8 mouse cellular contexts compared by ENCODE assay signal in the genomic region with DNA sequence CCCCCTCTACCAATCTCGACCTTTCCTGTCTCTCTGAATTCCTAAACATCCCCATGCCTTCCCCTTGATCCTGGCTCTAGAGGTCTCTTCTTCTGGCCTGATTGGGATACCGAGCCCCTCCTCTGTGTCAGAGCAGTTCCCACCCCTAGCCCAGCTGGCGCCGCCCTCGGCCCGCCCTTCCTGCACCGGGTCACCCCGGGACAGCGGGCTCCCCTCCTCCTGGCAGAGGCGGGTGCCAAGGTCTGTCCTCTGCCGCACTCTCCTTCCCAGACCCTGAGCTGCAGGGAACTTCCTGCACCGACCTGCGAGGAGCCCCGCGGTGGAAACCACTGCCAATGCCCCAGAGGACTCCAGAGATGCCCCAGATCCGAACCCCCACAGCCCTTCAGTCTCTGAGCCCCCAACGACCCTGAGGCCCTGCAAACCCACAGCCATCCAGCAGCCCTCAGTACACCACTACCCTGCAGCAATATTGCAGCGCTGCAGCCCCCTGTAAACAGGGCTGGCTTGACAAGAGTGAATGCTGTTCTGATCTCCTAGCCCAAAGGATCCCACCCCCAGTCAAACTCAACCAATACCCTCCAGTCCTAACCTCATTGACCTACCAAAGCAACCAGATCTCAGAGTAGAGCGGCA. TPM values are rescaled to one million over a fixed set of nuclear protein-coding genes. Genes with fewer than 3 reads are reported as not detected.
DNase-seq lines count a peak whose midpoint lies in the region; ATAC-seq and TF ChIP-seq lines count a peak whose summit lies in the region.

No protein-coding gene starts in this region.

- no peak for TF ChIP-seq CTCF in ES-Bruce4 (IDR thresholded peaks at IDR 0.05; ENCODE audit: low read depth, low read length)

- 7% methylated on average over 19 of the region's 19 CpGs for WGBS in forebrain, embryonic 16.5 days

- H3K9ac ChIP-seq in ES-Bruce4 (ENCODE audit: low read depth, poor library complexity, severe bottlenecking): no peak overlapping the region
- H3K9ac ChIP-seq in forebrain, embryonic 16.5 days (replicated peaks; ENCODE audit: low read depth, low read length): no peak overlapping the region

- no peaks in the 10 kb centered on the region for H3K4me1 ChIP-seq in ES-Bruce4 (ENCODE audit: control insufficient read depth, insufficient read depth, low read length)
- peaks cover 3% of the 10 kb centered on the region; the same call in 1 of the 2 replicates for H3K4me1 ChIP-seq in brown adipose tissue, adult 24 weeks (ENCODE audit: control insufficient read depth, insufficient read depth, insufficient read length, low read length)
- no peaks in the 10 kb centered on the region for H3K4me1 ChIP-seq in forebrain, embryonic 16.5 days (replicated peaks; ENCODE audit: control insufficient read depth, insufficient read depth, low read length)

- no peaks in the 10 kb centered on the region for H3K27me3 ChIP-seq in ES-Bruce4 (ENCODE audit: control insufficient read depth, insufficient read depth, low read length, poor library complexity, severe bottlenecking)
- H3K27me3 ChIP-seq in forebrain, embryonic 16.5 days (replicated peaks; ENCODE audit: control insufficient read depth, insufficient read depth, low read length): no peaks in the 10 kb centered on the region

- TF ChIP-seq POLR2A in ES-Bruce4 (IDR thresholded peaks at IDR 0.05; ENCODE audit: insufficient read depth, low read length): no peak

- no peaks in the 10 kb centered on the region for H3K36me3 ChIP-seq in ES-Bruce4 (ENCODE audit: control insufficient read depth, insufficient read depth, low read length, poor library complexity, severe bottlenecking)
- H3K36me3 ChIP-seq in forebrain, embryonic 16.5 days (ENCODE audit: control insufficient read depth, insufficient read depth): no peaks in the 10 kb centered on the region

- H3K27ac ChIP-seq in ES-Bruce4 (ENCODE audit: insufficient read depth, low read length): no peak overlapping the region
- H3K27ac ChIP-seq in brown adipose tissue, adult 24 weeks (replicated peaks; ENCODE audit: low read depth, low read length): no peak overlapping the region
- no peak overlapping the region for H3K27ac ChIP-seq in forebrain, embryonic 16.5 days (ENCODE audit: low read length)

- H3K4me2 ChIP-seq in forebrain, embryonic 16.5 days (ENCODE audit: low read length): no peak overlapping the region

- peak; percentile 58 for DNase-seq in heart, postnatal 25 days (ENCODE audit: low spot score)
- peak; percentile 87 to 91 for DNase-seq in kidney, postnatal 36 days
- peak; percentile 85 for DNase-seq in lung, postnatal 10 days
- DNase-seq in right cerebral cortex, postnatal 14 days: peak; percentile 43

- peak overlapping the region; percentile 18; the same call in 1 of the 2 replicates for H3K4me3 ChIP-seq in ES-Bruce4 (ENCODE audit: low read depth, low read length)
- H3K4me3 ChIP-seq in brown adipose tissue, adult 24 weeks (ENCODE audit: insufficient read depth, low read depth, low read length): peak overlapping the region; percentile 43
- H3K4me3 ChIP-seq in forebrain, embryonic 16.5 days (replicated peaks; ENCODE audit: low read length): no peak overlapping the region

- no peaks in the 10 kb centered on the region for H3K9me3 ChIP-seq in ES-Bruce4 (replicated peaks; ENCODE audit: control insufficient read depth, insufficient read depth, low read length, poor library complexity, severe bottlenecking)
- H3K9me3 ChIP-seq in forebrain, embryonic 16.5 days (ENCODE audit: control insufficient read depth, low read length): no peaks in the 10 kb centered on the region

- intact Hi-C loops in heart, postnatal 25 days (cut with DNase I): no loop called here

- no peak for TF ChIP-seq EP300 in ES-Bruce4 (IDR thresholded peaks at IDR 0.05; ENCODE audit: insufficient read depth, low read depth, low read length)

- ATAC-seq in forebrain, embryonic 16.5 days: peak; percentile 71
- no peak for ATAC-seq in inflammation-experienced regulatory T-cells, adult 6 months

RNA-seq across cellular contexts. Expression of a gene that starts 27.1 kb away (rescaled TPM):
- 0.13 TPM in 1 of 2 replicates, not detected in the other for polyA plus RNA-seq in ES-Bruce4 (2011; ENCODE audit: insufficient read depth, insufficient read length, low read depth, missing spikeins)
- 22.0 and 23.0 TPM in 2 replicates for polyA plus RNA-seq in brown adipose tissue, adult 24 weeks (2012; ENCODE audit: insufficient read depth, insufficient read length, missing spikeins)
- polyA plus RNA-seq in forebrain, embryonic 16.5 days (2015; fragmentation: Nextera tagmentation; extraction: Ambion mirVana): 1.6 and 1.8 TPM in 2 replicates
- 10 to 100 TPM; 23.8 to 26.3 TPM for total RNA-seq in heart, postnatal 25 days (2021)
- polyA plus RNA-seq in inflammation-experienced regulatory T-cells, adult 6 months (2017; shearing (Covaris generic)): 1 to 10 TPM; 1.3 to 2.5 (median 2.4) TPM
